Comparison of ENCODE assay signal across 30 mouse cellular contexts in the genomic region with DNA sequence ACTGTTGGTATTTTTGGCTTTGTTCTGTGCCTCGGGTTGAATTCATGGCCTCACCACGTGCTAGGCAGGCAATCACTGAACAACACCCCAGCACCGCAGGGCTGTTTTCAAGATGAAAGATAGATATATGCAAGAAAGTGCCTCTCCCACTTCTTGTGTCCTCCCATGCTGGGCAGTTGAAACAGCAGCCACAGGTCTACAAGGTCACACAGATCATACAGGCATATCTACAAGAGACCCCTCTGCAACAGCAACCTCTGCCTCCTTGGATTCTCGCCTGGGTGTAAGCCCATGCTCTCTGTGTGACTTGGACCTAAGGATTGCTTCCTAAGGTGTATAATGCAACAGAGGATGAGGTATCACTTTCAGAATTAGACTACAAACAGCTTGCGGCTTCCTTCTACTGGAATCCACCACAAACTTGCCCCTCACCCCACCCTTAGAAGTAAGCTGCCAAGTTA. TPM values are rescaled to one million over a fixed set of nuclear protein-coding genes. Genes with fewer than 3 reads are reported as not detected.
A peak's percentile ranks its signal among the peaks of the same experiment; 100 is the strongest.
DNase-seq lines count a peak whose midpoint lies in the region; ATAC-seq and TF ChIP-seq lines count a peak whose summit lies in the region.
"Had no signal": no experiment of that assay in that cellular context is flagged by ENCODE, and none has a peak within 500 bp of the region (broad histone marks: within the 10 kb centered on the region; RNA-seq: fewer than 3 reads in every experiment).

No protein-coding gene starts in this region.

- H3K27ac ChIP-seq in gastrocnemius, adult 2 months, result no peak overlapping the region
- H3K27ac ChIP-seq: embryonic facial prominence, embryonic 13.5 days; forebrain, embryonic 12.5 days; heart, embryonic 13.5 days; hindbrain, embryonic 14.5 days; intestine, embryonic 15.5 days; layer of hippocampus, adult 2 months; limb, embryonic 12.5 days; stomach, embryonic 15.5 days had no signal

- intact Hi-C loops in gastrocnemius, adult 2 months (cut with DNase I), result no loop called here

- peak; percentile 54 for ATAC-seq in inflammation-experienced regulatory T-cells, adult 6 months
- ATAC-seq: intestine, embryonic 15.5 days; liver, postnatal 0 days; lung, postnatal 0 days; Patski had no signal

- TF ChIP-seq CTCF in gastrocnemius, adult 2 months (IDR thresholded peaks at IDR 0.05), result no peak

- peak; percentile 12 for DNase-seq in gastrocnemius, adult 2 months
- no peak for DNase-seq in gastrocnemius, postnatal 4 days (ENCODE audit: low spot score in 2 of 2)
- peak; percentile 55 for DNase-seq in thymus, postnatal 0 days (ENCODE audit: low spot score)
- no peak for DNase-seq in thymus, adult 18-20 months
- peak; percentile 42 for DNase-seq in thymus, postnatal 25 days
- no peak for DNase-seq in frontal cortex, adult 2 months (ENCODE audit: extremely low spot score in 1 of 2, low spot score in 1 of 2)
- no peak for DNase-seq in cerebellum, adult 9-10 months
- DNase-seq: adrenal gland, postnatal 10 days; cerebellum, adult 18-20 months; cerebellum, postnatal 36 days; embryo, embryonic 11 days; heart, postnatal 36 days; kidney, adult 8-10 months; kidney, postnatal 14 days; liver, postnatal 0 days had no signal

- H3K4me3 ChIP-seq in gastrocnemius, adult 2 months, result no peak overlapping the region
- H3K4me3 ChIP-seq: embryonic facial prominence, embryonic 13.5 days; erythroblast, embryonic 14.5 days; forebrain, embryonic 12.5 days; heart, embryonic 13.5 days; intestine, embryonic 15.5 days; layer of hippocampus, adult 2 months; limb, embryonic 12.5 days; stomach, embryonic 15.5 days had no signal

RNA-seq across cellular contexts. Expression of a gene that starts 7.2 kb away (rescaled TPM):
- total RNA-seq in gastrocnemius, adult 2 months (2021), result 1 to 10 TPM; 1.8 to 2.2 TPM
- total RNA-seq in gastrocnemius, postnatal 4 days (2021), result 10 to 100 TPM; 22.1 to 22.5 TPM
- polyA plus RNA-seq in thymus, postnatal 0 days (2015; fragmentation: Nextera tagmentation; extraction: Ambion mirVana), result 8.5 and 9.6 TPM in 2 replicates
- polyA plus RNA-seq in inflammation-experienced regulatory T-cells, adult 6 months (2017; shearing (Covaris generic)), result under 1 TPM in 2 of 3 experiments, not detected in 1; 0.30 to 0.38 TPM
- 377 and 417 TPM in 2 replicates for polyA plus RNA-seq in frontal cortex, adult 2 months (2012; rRNA removed)
- total RNA-seq: neutrophil, adult 5-6 weeks had no signal
- polyA plus RNA-seq: erythroblast, embryonic 14.5 days had no signal

RNA-seq across cellular contexts. Expression of a gene that starts 13.5 kb away (rescaled TPM):
- total RNA-seq in gastrocnemius, adult 2 months (2021), result 10 to 100 TPM; 22.8 to 23.1 TPM
- 10 to 100 TPM; 56.6 to 60.6 TPM for total RNA-seq in gastrocnemius, postnatal 4 days (2021)
- polyA plus RNA-seq in thymus, postnatal 0 days (2015; fragmentation: Nextera tagmentation; extraction: Ambion mirVana), result 12.6 and 17.0 TPM in 2 replicates
- polyA plus RNA-seq in inflammation-experienced regulatory T-cells, adult 6 months (2017; shearing (Covaris generic)), result under 1 TPM in 2 of 3 experiments, not detected in 1; 0.28 to 0.44 TPM
- polyA plus RNA-seq in frontal cortex, adult 2 months (2012; rRNA removed), result 40.3 and 45.6 TPM in 2 replicates

RNA-seq across cellular contexts. Expression of a gene that starts 39.3 kb away (rescaled TPM):
- 10 to 100 TPM; 66.3 to 67.4 TPM for total RNA-seq in gastrocnemius, adult 2 months (2021)
- 10 to 100 TPM; 62.5 to 67.3 TPM for total RNA-seq in gastrocnemius, postnatal 4 days (2021)
- 23.5 and 26.4 TPM in 2 replicates for polyA plus RNA-seq in thymus, postnatal 0 days (2015; fragmentation: Nextera tagmentation; extraction: Ambion mirVana)
- polyA plus RNA-seq in inflammation-experienced regulatory T-cells, adult 6 months (2017; shearing (Covaris generic)), result 10 to 100 TPM; 15.4 to 37.0 (median 37.0) TPM
- polyA plus RNA-seq in frontal cortex, adult 2 months (2012; rRNA removed), result 56.2 and 63.3 TPM in 2 replicates

RNA-seq across cellular contexts. Expression of a gene that starts 52.6 kb away (rescaled TPM):
- 1 to 10 TPM in 1 of 2 experiments, not detected in 1; 1.2 TPM for total RNA-seq in gastrocnemius, adult 2 months (2021)
- under 1 TPM in 1 of 2 experiments, not detected in 1; 0.54 TPM for total RNA-seq in gastrocnemius, postnatal 4 days (2021)
- not detected in 2 replicates for polyA plus RNA-seq in thymus, postnatal 0 days (2015; fragmentation: Nextera tagmentation; extraction: Ambion mirVana)
- polyA plus RNA-seq in inflammation-experienced regulatory T-cells, adult 6 months (2017; shearing (Covaris generic)), result not detected
- polyA plus RNA-seq in frontal cortex, adult 2 months (2012; rRNA removed), result 0.34 TPM in 1 of 2 replicates, not detected in the other
- total RNA-seq: ES-E14; layer of hippocampus, adult 2 months; left cerebral cortex, postnatal 10 days; neutrophil, adult 5-6 weeks had no signal
- polyA plus RNA-seq: embryonic facial prominence, embryonic 13.5 days; erythroblast, embryonic 14.5 days; forebrain, embryonic 12.5 days; hindbrain, embryonic 14.5 days; intestine, embryonic 15.5 days; liver, postnatal 0 days; stomach, embryonic 15.5 days had no signal

RNA-seq across cellular contexts. Expression of a gene that starts 52.7 kb away (rescaled TPM):
- 10 to 100 TPM; 20.4 to 20.5 TPM for total RNA-seq in gastrocnemius, adult 2 months (2021)
- 10 to 100 TPM; 31.3 to 35.4 TPM for total RNA-seq in gastrocnemius, postnatal 4 days (2021)
- polyA plus RNA-seq in thymus, postnatal 0 days (2015; fragmentation: Nextera tagmentation; extraction: Ambion mirVana), result 51.1 and 55.8 TPM in 2 replicates
- polyA plus RNA-seq in inflammation-experienced regulatory T-cells, adult 6 months (2017; shearing (Covaris generic)), result 10 to 100 TPM; 69.3 to 99.2 (median 86.3) TPM
- polyA plus RNA-seq in frontal cortex, adult 2 months (2012; rRNA removed), result 18.8 and 21.1 TPM in 2 replicates

Comparison
In these comparisons a context has a peak if more than half of its experiments do, and no peak if none do; other contexts are left out.
1. DNase-seq: peak in gastrocnemius, adult 2 months (single experiment), thymus, postnatal 0 days (single experiment) and thymus, postnatal 25 days (single experiment); none in gastrocnemius, postnatal 4 days (0 of 2), thymus, adult 18-20 months (0 of 2), frontal cortex, adult 2 months (0 of 2) and cerebellum, adult 9-10 months (single experiment).
2. RNA of a gene that starts 7.2 kb away (polyA plus RNA-seq): 377 to 417 TPM in frontal cortex, adult 2 months; 8.5 to 9.6 TPM in thymus, postnatal 0 days and 0.30 to 0.38 TPM in inflammation-experienced regulatory T-cells, adult 6 months; every median in the first group is over 10 times any median in the second.